Mouse (Mus musculus) kidney, embryonic 15.5 days (tissue): Measurements from ENCODE around the gene Zfp239. TPM values are rescaled to one million over a fixed set of nuclear protein-coding genes. Genes with fewer than 3 reads are reported as not detected.

Source experiments
- ATAC-seq: fragments of 200-750 bp; cut with Nextera tagmentation; replicated peaks from 2 replicates; pipeline ENCODE4 v1.8.0; 2017; ENCODE audit warnings: moderate TSS enrichment; ENCODE audit not compliant: low FRiP score
- H3K27ac ChIP-seq: fragments of 300-500 bp; sonication (generic); 2 replicates; pipeline ENCODE4 v1.5.1; 2015; ENCODE audit warnings: mild to moderate bottlenecking, inconsistent platforms
- H3K27me3 ChIP-seq: fragments of 300-500 bp; sonication (generic); 2 replicates; pipeline ENCODE4 v1.6.1; 2015; ENCODE audit warnings: inconsistent platforms
- H3K36me3 ChIP-seq: fragments of 300-500 bp; sonication (generic); 2 replicates; pipeline ENCODE4 v1.6.1; 2015; ENCODE audit warnings: inconsistent platforms
- H3K4me1 ChIP-seq: fragments of 300-500 bp; sonication (generic); 2 replicates; pipeline ENCODE4 v1.6.1; 2015; ENCODE audit warnings: inconsistent platforms
- H3K4me2 ChIP-seq: fragments of 300-500 bp; sonication (generic); 2 replicates; pipeline ENCODE4 v1.6.1; 2015; ENCODE audit warnings: moderate library complexity, mild to moderate bottlenecking, inconsistent platforms
- H3K4me3 ChIP-seq: fragments of 300-500 bp; sonication (generic); replicated peaks from 2 replicates; pipeline ENCODE4 v1.5.1; 2015; ENCODE audit warnings: mild to moderate bottlenecking, inconsistent platforms
- H3K9ac ChIP-seq: fragments of 300-500 bp; sonication (generic); 2 replicates; pipeline ENCODE4 v1.6.1; 2015; ENCODE audit warnings: mild to moderate bottlenecking, inconsistent platforms
- H3K9me3 ChIP-seq: fragments of 300-500 bp; sonication (generic); replicated peaks from 2 replicates; pipeline ENCODE4 v1.6.1; 2016; ENCODE audit warnings: inconsistent platforms
- WGBS: fragments of 180-500 bp; shearing (Covaris S2); methylation state at CpG from one replicate; pipeline ENCODE4 v1.1.7; 2015; ENCODE audit warnings: mixed read lengths; 5-methylcytosine and 5-hydroxymethylcytosine counted together
- polyA plus RNA-seq: library from polyadenylated mRNA; unstranded; fragments of >200 nt; fragmentation: Nextera tagmentation; extraction: Ambion mirVana; gene quantifications from 2 replicates; pipeline ENCODE4 v1.2.1, GENCODE M21; 2015

Zfp239 gene
- polyA plus RNA-seq, 1 experiment from 2014 or later: 12.7 TPM

DNA sequence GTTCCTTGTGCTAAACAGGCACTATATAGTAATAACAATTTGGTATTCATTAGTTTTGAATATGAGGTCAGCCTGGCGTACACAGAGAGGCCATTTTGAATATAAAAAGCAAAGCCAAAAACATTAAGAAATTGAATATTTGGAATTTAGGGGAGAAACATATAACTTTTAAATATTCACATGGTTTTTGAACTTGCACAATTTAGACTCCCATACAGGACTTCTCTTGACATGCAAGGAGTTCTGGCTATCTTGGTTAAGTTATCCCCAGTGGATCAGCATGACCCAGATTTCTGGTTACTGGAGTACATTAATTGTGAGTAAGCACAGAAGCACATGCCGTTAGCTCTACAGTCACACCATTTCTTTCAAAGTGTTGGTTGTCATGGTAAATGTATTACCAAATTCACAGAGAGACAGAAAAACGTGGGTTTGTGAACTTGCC, 18.5 kb downstream of the Zfp239 start:
- WGBS: 30% methylated on average over 3 of the region's 3 CpGs
- peak overlapping the region; percentile 80 for H3K4me2 ChIP-seq
- H3K36me3 ChIP-seq: no peaks in the 10 kb centered on the region
- H3K27ac ChIP-seq: peak overlapping the region; percentile 99
- peaks cover 15% of the 10 kb centered on the region for H3K4me1 ChIP-seq
- H3K9ac ChIP-seq: peak overlapping the region; percentile 50
- H3K27me3 ChIP-seq: no peaks in the 10 kb centered on the region
- no peaks in the 10 kb centered on the region for H3K9me3 ChIP-seq
- peak overlapping the region; percentile 53 for H3K4me3 ChIP-seq
- no peak for ATAC-seq

- 78% methylated on average over 7 of the region's 7 CpGs for WGBS
- no peaks in the 10 kb centered on the region for H3K36me3 ChIP-seq
- peak overlapping the region; percentile 99 for H3K27ac ChIP-seq
- no peaks in the 10 kb centered on the region for H3K9me3 ChIP-seq
- ATAC-seq: no peak
- no peak overlapping the region for H3K9ac ChIP-seq
- no peak overlapping the region for H3K4me2 ChIP-seq
- no peaks in the 10 kb centered on the region for H3K27me3 ChIP-seq
- peaks cover 15% of the 10 kb centered on the region for H3K4me1 ChIP-seq
- H3K4me3 ChIP-seq: no peak overlapping the region
These were observed 19.3 kb downstream of the Zfp239 start for GRCm38 (mm10) chr6:117881229-117881628.

DNA sequence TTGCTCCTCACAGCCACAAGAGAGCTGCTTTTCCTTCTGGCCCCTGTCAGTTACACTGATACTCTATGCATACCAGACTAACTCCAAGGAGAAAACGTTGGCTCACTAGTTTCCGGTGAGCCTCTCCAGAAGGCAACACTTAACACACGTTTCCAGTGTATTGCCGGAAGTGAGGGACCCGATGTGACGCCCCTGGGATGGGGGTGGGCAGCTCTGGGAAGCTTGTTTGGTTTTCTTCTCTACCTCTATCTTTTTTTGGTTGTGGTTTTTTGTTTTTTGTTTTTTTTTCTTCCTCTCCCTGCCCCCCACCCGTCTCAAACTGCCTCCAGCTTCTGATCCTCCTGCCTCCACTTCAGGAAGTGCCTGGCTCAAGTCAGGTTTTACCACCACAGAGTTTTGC, 20.1 kb downstream of the Zfp239 start:
- Histone ChIP-seq H3K27me3 (no peaks in the 10 kb centered on the region), H3K4me1 (peaks cover 15% of the 10 kb centered on the region), H3K4me3 (no peak overlapping the region), H3K36me3 (no peaks in the 10 kb centered on the region), H3K9me3 (no peaks in the 10 kb centered on the region), H3K9ac (no peak overlapping the region), H3K4me2 (no peak overlapping the region), H3K27ac (no peak overlapping the region)
- no peak for ATAC-seq
- 73% methylated on average over 7 of the region's 7 CpGs for WGBS

- Histone ChIP-seq H3K36me3 (no peaks in the 10 kb centered on the region), H3K4me2 (no peak overlapping the region), H3K27me3 (no peaks in the 10 kb centered on the region), H3K27ac (no peak overlapping the region), H3K9me3 (no peaks in the 10 kb centered on the region), H3K4me3 (no peak overlapping the region), H3K9ac (no peak overlapping the region), H3K4me1 (0 out of 2 replicates have a peak, but pooled peaks cover 3% of the 10 kb centered on the region)
- WGBS: 80% methylated on average over 2 of the region's 2 CpGs
- no peak for ATAC-seq
These were observed 24.0 kb downstream of the Zfp239 start for GRCm38 (mm10) chr6:117885943-117886342.

GRCm38 (mm10) chr6:117888032-117888431, 26.1 kb downstream of the Zfp239 start:
- no peaks in the 10 kb centered on the region for H3K27me3 ChIP-seq
- no peak for ATAC-seq
- no peak overlapping the region for H3K27ac ChIP-seq
- H3K9ac ChIP-seq: no peak overlapping the region
- no peak overlapping the region for H3K4me2 ChIP-seq
- H3K9me3 ChIP-seq: no peaks in the 10 kb centered on the region
- no peaks in the 10 kb centered on the region for H3K36me3 ChIP-seq
- H3K4me1 ChIP-seq: no peaks in the 10 kb centered on the region
- WGBS: 42% methylated on average over 1 of the region's 1 CpGs
- no peak overlapping the region for H3K4me3 ChIP-seq

- Histone ChIP-seq H3K4me3 (no peak overlapping the region), H3K36me3 (no peaks in the 10 kb centered on the region), H3K27me3 (no peaks in the 10 kb centered on the region), H3K9me3 (no peaks in the 10 kb centered on the region), H3K9ac (no peak overlapping the region), H3K4me1 (no peaks in the 10 kb centered on the region), H3K4me2 (no peak overlapping the region), H3K27ac (no peak overlapping the region)
- 0 out of 2 replicates have a peak, but pooled peaks have one; percentile 43 for ATAC-seq
- 69% methylated on average over 2 of the region's 2 CpGs for WGBS
These were observed 26.8 kb downstream of the Zfp239 start for GRCm38 (mm10) chr6:117888642-117889096.

DNA sequence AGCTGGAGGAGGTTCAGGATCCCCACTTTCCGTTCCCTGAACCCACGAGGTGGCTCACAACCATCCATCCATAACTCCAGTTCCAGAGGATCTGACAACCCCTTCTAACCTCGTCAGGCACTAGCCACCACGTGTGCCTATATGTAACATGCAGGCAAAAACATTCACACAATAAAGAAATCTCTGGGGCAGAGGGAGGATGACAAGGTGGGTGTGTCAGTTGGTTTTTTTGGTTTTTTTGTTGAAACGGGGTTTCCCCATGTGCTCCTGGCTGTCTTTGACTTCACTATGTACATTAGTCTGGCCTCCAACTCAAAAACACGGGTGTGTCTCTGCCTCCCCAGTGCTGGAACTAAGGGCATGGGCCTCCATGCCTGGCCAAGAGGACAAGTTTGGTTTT, 28.4 kb downstream of the Zfp239 start:
- ATAC-seq: no peak
- H3K9ac ChIP-seq: no peak overlapping the region
- no peaks in the 10 kb centered on the region for H3K4me1 ChIP-seq
- no peak overlapping the region for H3K4me3 ChIP-seq
- no peak overlapping the region for H3K27ac ChIP-seq
- H3K36me3 ChIP-seq: no peaks in the 10 kb centered on the region
- no peaks in the 10 kb centered on the region for H3K27me3 ChIP-seq
- H3K4me2 ChIP-seq: no peak overlapping the region
- 72% methylated on average over 6 of the region's 6 CpGs for WGBS
- no peaks in the 10 kb centered on the region for H3K9me3 ChIP-seq

DNA sequence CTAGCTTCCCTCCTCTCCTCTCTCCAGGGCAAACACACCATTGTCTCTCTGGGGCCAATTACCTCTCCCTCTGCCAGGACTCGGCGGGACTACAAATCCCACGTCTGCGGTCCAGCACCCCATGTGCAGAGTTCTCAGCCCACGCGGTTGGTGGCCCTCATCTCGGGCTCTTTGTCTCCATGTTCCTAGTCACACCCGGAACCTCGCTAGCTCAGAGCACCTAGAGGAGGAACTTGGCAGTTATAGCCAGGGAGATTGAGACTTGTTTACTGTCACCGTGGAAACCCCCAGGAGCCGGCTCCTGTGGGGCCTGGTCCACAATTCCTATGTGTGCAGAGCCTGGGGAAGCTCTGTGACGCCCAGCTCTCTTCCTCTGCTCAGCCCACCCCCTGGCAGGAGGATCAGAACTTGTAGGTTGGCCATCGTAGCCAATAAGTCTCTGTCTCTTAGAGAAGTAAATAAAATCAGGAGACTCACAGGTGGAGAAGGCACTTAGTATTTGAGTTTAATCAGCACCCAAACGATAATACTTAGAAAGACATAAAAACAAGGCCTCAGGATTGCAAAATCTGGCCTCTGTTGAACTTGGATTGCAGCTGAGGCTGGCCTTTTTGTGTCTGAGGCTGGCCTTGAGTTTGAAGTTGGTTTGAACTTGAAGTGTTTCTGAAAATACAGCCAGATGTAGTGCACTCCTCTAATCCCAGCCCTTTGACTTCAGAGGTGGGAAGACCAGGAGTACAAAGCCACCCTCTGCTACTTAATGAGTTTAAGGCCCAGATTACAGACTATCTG, 29.7 kb downstream of the Zfp239 start:
- H3K9me3 ChIP-seq: no peaks in the 10 kb centered on the region
- no peaks in the 10 kb centered on the region for H3K36me3 ChIP-seq
- H3K4me1 ChIP-seq: no peaks in the 10 kb centered on the region
- no peak overlapping the region for H3K4me2 ChIP-seq
- no peaks in the 10 kb centered on the region for H3K27me3 ChIP-seq
- no peak overlapping the region for H3K9ac ChIP-seq
- ATAC-seq: no peak
- WGBS: 68% methylated on average over 14 of the region's 14 CpGs
- no peak overlapping the region for H3K4me3 ChIP-seq
- H3K27ac ChIP-seq: no peak overlapping the region

- 69% methylated on average over 3 of the region's 3 CpGs for whole genome bisulfite sequencing
- Histone ChIP-seq H3K36me3 (no peaks in the 10 kb centered on the region), H3K27me3 (no peaks in the 10 kb centered on the region), H3K4me1 (no peaks in the 10 kb centered on the region), H3K4me3 (no peak overlapping the region), H3K9me3 (no peaks in the 10 kb centered on the region), H3K4me2 (no peak overlapping the region), H3K27ac (no peak overlapping the region), H3K9ac (no peak overlapping the region)
- ATAC-seq: no peak
These were observed 30.5 kb downstream of the Zfp239 start for GRCm38 (mm10) chr6:117892386-117892785.

- H3K9ac ChIP-seq: no peak overlapping the region
- no peak for ATAC-seq
- no peak overlapping the region for H3K4me3 ChIP-seq
- WGBS: 90% methylated on average over 2 of the region's 2 CpGs
- no peaks in the 10 kb centered on the region for H3K4me1 ChIP-seq
- no peaks in the 10 kb centered on the region for H3K9me3 ChIP-seq
- no peak overlapping the region for H3K27ac ChIP-seq
- H3K36me3 ChIP-seq: no peaks in the 10 kb centered on the region
- no peaks in the 10 kb centered on the region for H3K27me3 ChIP-seq
- no peak overlapping the region for H3K4me2 ChIP-seq
These were observed 31.5 kb downstream of the Zfp239 start for GRCm38 (mm10) chr6:117893435-117893834.

GRCm38 (mm10) chr6:117897800-117898199, 35.9 kb downstream of the Zfp239 start:
- Histone ChIP-seq H3K9ac (no peak overlapping the region), H3K4me1 (peaks cover 9% of the 10 kb centered on the region), H3K4me2 (no peak overlapping the region), H3K36me3 (no peaks in the 10 kb centered on the region), H3K27me3 (no peaks in the 10 kb centered on the region), H3K4me3 (no peak overlapping the region), H3K9me3 (no peaks in the 10 kb centered on the region), H3K27ac (no peak overlapping the region)
- WGBS: 66% methylated on average over 5 of the region's 5 CpGs
- ATAC-seq: no peak

DNA sequence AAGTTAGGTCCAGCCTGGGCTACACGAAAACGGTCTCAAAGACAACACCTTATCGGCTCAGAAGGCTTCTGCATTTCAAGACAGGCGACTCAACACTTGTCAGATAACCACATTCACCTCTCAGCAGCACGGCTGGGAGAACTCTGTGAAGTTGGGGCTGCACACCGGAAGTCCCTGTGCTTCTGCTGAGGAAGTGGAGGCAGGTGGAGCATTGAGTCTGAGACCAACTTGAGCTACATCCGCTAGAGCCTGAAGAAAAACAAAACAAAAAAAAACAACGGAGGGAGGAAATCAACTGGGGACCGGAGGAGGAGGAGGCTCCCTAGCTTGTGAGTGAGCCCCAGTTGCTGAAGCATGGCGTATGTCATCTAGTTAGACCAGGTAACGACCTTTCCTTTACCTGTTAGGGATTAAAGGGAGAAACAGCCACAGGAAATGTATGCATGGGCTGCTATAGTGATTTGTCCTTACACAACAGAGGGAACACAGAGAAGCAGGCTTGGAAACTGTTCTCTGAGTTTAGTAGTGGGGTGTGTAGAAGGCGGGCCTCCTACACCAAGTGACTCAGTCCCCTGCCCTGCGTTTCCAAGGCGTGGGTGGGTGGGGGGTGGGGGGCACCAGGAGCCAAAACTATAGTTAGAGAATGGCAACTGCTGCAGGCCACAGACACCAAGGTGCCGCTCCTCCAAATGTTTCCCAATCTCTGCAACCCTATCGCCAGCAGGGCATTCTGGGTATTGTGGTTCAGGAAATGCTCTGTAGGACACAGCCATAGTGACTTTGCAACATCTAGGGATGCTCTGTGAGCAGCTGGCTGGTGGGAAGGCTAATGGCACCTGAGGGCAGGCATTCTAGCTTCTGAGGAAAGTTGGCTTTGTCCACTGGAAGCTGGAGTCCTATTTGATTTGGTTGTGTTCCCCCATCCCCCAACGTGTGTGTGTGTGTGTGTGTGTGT, 38.5 kb downstream of the Zfp239 start, which contains the start of gene Hnrnpf:
TSS of gene Hnrnpf (plus strand) at position 199 of the 955 bp plus-strand sequence.
- no peak within 1 kb of the TSS for H3K4me3 ChIP-seq
- H3K9me3 ChIP-seq: no peaks in the 10 kb centered on the region
- H3K27ac ChIP-seq: peak within 1 kb of the TSS; percentile 27; the same call in 1 of the 2 replicates
- no peak for ATAC-seq
- no peaks in the 10 kb centered on the region for H3K36me3 ChIP-seq
- H3K4me1 ChIP-seq: peaks cover 10% of the 10 kb centered on the region
- H3K4me2 ChIP-seq: no peak within 1 kb of the TSS
- no peak within 1 kb of the TSS for H3K9ac ChIP-seq
- no peaks in the 10 kb centered on the region for H3K27me3 ChIP-seq
- WGBS: 65% methylated on average over 17 of the region's 17 CpGs
